Mouse (Mus musculus) naive thymus-derived CD4-positive, alpha-beta T cell, adult 5 months (primary cell): Measurements from ENCODE around the gene Avpr1b. TPM values are rescaled to one million over a fixed set of nuclear protein-coding genes. Genes with fewer than 3 reads are reported as not detected.

Source experiments
- polyA plus RNA-seq: library from polyadenylated mRNA; unstranded; fragments of 100-300 nt; shearing (Covaris generic); gene quantifications from one replicate; pipeline ENCODE4 v1.2.1, GENCODE M21; 2017

Gene Avpr1b
- polyA plus RNA-seq, result not detected

GRCm38 (mm10) chr1:131598905-131599304, at the start of gene Avpr1b:
TSS of gene Avpr1b (plus strand) at chr1:131599239.

DNA sequence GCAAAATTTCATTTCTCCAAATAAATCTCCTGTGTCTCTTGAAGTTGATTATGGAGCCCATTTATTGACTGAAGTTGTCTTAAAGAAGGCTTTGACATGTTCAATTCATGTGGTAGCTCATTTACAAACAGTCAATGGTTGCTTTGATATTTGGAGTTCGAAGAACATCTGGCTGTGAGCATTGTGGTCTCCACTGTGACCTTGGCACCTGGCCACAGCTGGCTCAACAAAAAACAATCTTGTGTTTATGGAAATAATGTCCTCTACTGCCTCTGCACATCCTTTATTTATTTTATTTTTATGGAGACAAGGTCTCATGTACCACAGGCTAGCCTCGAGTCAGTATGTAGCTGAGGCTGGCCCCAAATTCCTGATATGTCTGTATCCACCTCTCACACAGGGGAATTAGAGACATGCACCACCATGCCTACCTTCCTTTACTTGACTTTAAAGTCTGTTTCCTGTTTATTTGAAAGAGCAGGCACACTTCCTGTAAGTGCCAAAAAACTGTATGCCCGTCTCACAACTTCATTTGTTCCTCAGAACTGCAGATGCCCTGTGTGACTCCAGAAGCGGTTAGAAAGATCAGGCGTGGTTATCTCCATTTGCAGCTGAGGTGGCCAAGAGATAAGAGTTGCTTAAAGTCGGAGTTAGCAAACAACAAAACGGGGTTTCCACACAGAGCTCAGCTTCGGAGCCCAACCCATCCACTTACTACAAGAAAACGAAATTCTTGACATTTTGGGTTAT, 38.9 kb downstream of the Avpr1b start, which contains the start of gene Ctse:
TSS of gene Ctse (plus strand) at position 516 of the 750 bp plus-strand sequence.

Other genes starting within 250 kb of the Avpr1b start
- 59.9 TPM for gene Srgap2, start 71.9 kb upstream of the Avpr1b start, polyA plus RNA-seq
- gene Fam72a, start 71.3 kb upstream of the Avpr1b start, polyA plus RNA-seq, result 1.2 TPM
- gene Ctse, start 39.1 kb downstream of the Avpr1b start, polyA plus RNA-seq, result 394 TPM
- gene Rab7b, start 89.5 kb downstream of the Avpr1b start, polyA plus RNA-seq, result 0.81 TPM
- not detected for gene Slc26a9, start 144.8 kb downstream of the Avpr1b start, polyA plus RNA-seq
- gene Pm20d1, start 198.1 kb downstream of the Avpr1b start, polyA plus RNA-seq, result 0.05 TPM
- gene Slc41a1, start 228.3 kb downstream of the Avpr1b start, polyA plus RNA-seq, result 27.5 TPM